Mouse (Mus musculus): ENCODE data around the gene Atp1a1. TPM values are rescaled to one million over a fixed set of nuclear protein-coding genes. Genes with fewer than 3 reads are reported as not detected.
A peak's percentile ranks its signal among the peaks of the same experiment; 100 is the strongest.

The Atp1a1 gene
- polyA plus RNA-seq, 1 experiment from 2014 or later, result 78.0 TPM

DNA sequence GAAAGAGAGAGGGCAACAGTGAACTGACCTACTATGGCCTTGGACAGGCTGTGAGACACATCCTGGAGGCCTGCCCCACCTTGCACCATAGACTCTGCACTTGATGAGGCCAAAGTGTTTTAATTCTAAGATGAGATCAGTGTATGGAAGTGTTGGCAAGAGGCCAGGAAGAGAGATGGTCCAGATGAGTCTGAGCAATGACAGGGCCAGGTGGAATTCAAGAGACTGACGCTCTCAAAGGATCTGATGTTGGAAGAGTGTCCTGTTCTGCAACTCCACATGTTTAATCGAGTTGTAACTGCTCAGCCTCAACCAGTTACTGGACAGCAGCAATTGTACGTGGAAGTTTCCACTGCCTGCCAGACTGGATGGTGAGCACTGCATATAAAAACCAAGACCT lies 26.4 kb downstream of the Atp1a1 start:
- Histone ChIP-seq H3K4me2 (no peak overlapping the region), H3K27ac (no peak overlapping the region), H3K9me3 (no peaks in the 10 kb centered on the region), H3K27me3 (no peaks in the 10 kb centered on the region), H3K36me3 (peaks cover 79% of the 10 kb centered on the region), H3K9ac (no peak overlapping the region), H3K4me3 (no peak overlapping the region), H3K4me1 (peaks cover 5% of the 10 kb centered on the region)
- WGBS, result 68% methylated on average over 3 of the region's 3 CpGs
- no peak for ATAC-seq (ENCODE audit: insufficient number of reproducible peaks, low FRiP score, low TSS enrichment, low read depth)

DNA sequence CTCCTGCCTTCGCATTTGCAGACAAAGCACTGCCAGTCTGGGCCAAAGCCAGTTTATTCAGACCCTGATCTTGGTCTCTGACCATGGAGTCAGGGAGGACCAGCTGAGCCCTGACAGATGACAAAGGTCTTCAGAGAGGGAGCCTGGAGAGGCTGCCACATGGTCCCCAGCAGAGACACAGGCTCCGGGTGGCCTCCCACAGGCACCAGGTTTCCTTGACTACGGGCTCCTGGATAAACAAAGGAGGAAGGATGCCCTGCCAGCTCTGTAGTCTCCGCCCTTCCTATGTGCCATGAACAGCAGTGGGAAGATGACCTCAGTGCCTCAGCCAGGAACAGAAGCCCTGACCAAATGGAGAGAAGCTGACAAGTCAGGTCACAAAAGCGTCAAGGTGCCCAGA lies 27.1 kb downstream of the Atp1a1 start:
- peaks cover 72% of the 10 kb centered on the region for H3K36me3 ChIP-seq
- H3K4me3 ChIP-seq, result no peak overlapping the region
- H3K4me1 ChIP-seq, result peaks cover 11% of the 10 kb centered on the region
- ATAC-seq (ENCODE audit: insufficient number of reproducible peaks, low FRiP score, low TSS enrichment, low read depth), result no peak
- H3K27me3 ChIP-seq, result no peaks in the 10 kb centered on the region
- no peak overlapping the region for H3K9ac ChIP-seq
- 67% methylated on average over 5 of the region's 5 CpGs for WGBS
- no peak overlapping the region for H3K4me2 ChIP-seq
- no peak overlapping the region for H3K27ac ChIP-seq
- H3K9me3 ChIP-seq, result no peaks in the 10 kb centered on the region

DNA sequence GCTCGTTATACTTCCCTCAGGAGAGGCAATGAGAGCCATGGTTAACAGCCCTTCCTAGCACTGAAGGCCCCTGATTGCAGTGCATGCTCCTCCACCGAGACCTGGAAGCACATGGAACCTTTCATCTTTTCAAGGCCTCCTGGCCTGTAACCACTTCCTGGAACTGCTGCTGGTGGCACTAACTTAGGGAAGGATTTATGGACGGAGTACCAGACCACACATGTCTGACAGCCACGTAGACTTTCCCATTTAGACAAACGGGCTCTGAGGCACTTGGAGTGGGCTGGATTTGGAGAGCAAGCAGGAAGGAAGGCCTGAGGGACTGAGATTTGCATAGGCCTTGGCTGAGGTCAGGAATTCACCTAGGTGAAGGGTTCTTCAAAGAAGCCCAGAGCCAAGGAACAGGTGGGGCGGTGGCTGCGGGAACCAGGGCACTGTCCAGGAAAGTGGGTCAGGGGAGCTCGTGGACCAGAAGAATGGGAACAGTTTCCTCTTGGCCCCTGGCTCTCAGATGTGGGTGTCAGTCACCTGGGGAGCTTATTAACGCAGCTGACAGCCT lies 28.9 kb downstream of the Atp1a1 start:
- Histone ChIP-seq H3K36me3 (peaks cover 54% of the 10 kb centered on the region), H3K4me2 (no peak overlapping the region), H3K27ac (no peak overlapping the region), H3K9me3 (no peaks in the 10 kb centered on the region), H3K9ac (no peak overlapping the region), H3K4me1 (peaks cover 28% of the 10 kb centered on the region), H3K27me3 (no peaks in the 10 kb centered on the region), H3K4me3 (no peak overlapping the region)
- WGBS, result 40% methylated on average over 9 of the region's 9 CpGs
- no peak for ATAC-seq (ENCODE audit: insufficient number of reproducible peaks, low FRiP score, low TSS enrichment, low read depth)

DNA sequence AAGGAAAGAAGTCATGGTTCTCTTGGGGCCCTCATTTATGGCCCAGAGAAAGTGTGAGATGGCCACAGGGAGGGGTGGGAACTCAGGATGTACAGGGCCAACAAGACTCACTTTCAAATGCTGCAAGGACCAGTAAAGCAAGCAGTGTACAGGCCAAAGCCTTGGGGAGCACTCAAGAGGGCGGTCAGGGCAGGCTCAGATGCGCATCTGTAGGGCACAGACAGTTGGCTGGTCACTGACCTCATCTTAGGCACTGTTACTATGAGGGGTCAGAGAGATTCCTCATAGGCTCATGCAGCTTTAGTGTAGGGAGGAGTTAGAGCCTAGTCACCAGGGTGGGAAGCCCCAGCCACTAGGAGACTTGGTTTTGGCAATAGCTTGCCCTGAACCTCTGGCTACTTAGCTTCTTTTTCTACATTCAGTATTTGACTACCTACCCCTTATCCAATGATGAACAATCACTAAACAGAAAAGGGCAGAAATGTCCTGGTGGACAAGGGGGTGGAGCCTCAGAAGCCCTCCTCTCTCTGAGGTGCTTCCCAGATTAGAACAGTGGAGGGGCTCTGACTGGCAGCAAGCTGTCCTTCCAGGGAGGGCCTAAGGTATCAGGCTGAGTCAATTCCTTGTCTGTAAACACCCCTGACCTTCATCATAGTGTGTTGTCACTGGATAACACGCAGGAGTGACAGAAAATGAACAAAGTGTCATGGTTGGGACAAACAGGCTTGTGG lies 29.9 kb downstream of the Atp1a1 start:
- Histone ChIP-seq H3K4me2 (no peak overlapping the region), H3K9ac (no peak overlapping the region), H3K4me1 (peaks cover 30% of the 10 kb centered on the region), H3K9me3 (no peaks in the 10 kb centered on the region), H3K27me3 (no peaks in the 10 kb centered on the region), H3K27ac (no peak overlapping the region), H3K4me3 (no peak overlapping the region), H3K36me3 (peaks cover 44% of the 10 kb centered on the region)
- no peak for ATAC-seq (ENCODE audit: insufficient number of reproducible peaks, low FRiP score, low TSS enrichment, low read depth)
- 90% methylated on average over 3 of the region's 3 CpGs for WGBS

DNA sequence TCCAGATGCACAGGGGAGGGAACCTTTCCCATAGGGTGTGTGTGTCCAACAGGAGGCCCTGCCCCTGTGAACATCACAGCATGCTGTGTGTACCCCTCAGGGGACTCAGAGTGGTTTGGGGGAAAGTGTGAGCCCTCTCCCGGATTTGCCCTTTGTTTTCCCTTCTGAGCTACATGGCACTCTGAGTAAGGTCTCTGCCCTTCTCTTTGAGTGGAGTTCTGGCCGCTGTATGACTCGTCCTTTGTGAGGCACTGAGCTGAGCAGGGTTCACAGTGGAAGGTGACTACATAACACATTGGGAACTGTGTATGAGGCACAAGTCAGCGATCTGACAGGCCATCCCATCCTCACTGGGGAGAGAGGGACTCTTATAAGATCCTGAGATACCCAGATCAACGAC lies 31.5 kb downstream of the Atp1a1 start:
- no peak for ATAC-seq (ENCODE audit: insufficient number of reproducible peaks, low FRiP score, low TSS enrichment, low read depth)
- H3K27ac ChIP-seq, result peak overlapping the region; percentile 44; the same call in 1 of the 2 replicates
- peaks cover 30% of the 10 kb centered on the region for H3K4me1 ChIP-seq
- WGBS, result 71% methylated on average over 5 of the region's 5 CpGs
- no peaks in the 10 kb centered on the region for H3K27me3 ChIP-seq
- H3K36me3 ChIP-seq, result peaks cover 28% of the 10 kb centered on the region
- no peak overlapping the region for H3K9ac ChIP-seq
- H3K9me3 ChIP-seq, result no peaks in the 10 kb centered on the region
- no peak overlapping the region for H3K4me2 ChIP-seq
- no peak overlapping the region for H3K4me3 ChIP-seq

DNA sequence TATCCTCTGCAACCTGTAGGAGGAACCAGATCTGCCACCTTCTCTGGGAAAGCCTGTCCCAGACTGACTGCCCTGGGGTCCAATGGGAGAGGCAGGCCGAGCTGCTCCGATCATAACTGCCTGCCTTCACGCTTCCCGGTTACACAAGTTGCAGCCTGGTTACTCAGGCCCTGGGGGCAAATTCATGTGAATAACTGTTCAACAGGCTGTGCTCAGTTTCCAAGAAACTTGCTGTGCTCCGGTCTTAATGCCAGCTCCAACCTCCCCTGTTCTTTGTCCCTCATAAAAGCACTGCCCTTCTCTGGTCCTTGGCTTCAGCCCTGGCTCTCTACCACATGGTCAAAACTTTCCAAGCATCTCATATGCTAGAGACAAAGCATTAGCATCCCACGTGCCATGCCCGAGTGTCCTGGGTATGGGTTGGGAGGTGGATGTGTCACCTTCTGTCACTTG lies 32.3 kb downstream of the Atp1a1 start:
- H3K27ac ChIP-seq, result peak overlapping the region; percentile 44
- no peak overlapping the region for H3K9ac ChIP-seq
- WGBS, result 20% methylated on average over 7 of the region's 7 CpGs
- no peaks in the 10 kb centered on the region for H3K27me3 ChIP-seq
- ATAC-seq (ENCODE audit: insufficient number of reproducible peaks, low FRiP score, low TSS enrichment, low read depth), result no peak
- H3K9me3 ChIP-seq, result no peaks in the 10 kb centered on the region
- no peak overlapping the region for H3K4me3 ChIP-seq
- H3K4me2 ChIP-seq, result no peak overlapping the region
- H3K4me1 ChIP-seq, result peaks cover 30% of the 10 kb centered on the region
- peaks cover 21% of the 10 kb centered on the region for H3K36me3 ChIP-seq

DNA sequence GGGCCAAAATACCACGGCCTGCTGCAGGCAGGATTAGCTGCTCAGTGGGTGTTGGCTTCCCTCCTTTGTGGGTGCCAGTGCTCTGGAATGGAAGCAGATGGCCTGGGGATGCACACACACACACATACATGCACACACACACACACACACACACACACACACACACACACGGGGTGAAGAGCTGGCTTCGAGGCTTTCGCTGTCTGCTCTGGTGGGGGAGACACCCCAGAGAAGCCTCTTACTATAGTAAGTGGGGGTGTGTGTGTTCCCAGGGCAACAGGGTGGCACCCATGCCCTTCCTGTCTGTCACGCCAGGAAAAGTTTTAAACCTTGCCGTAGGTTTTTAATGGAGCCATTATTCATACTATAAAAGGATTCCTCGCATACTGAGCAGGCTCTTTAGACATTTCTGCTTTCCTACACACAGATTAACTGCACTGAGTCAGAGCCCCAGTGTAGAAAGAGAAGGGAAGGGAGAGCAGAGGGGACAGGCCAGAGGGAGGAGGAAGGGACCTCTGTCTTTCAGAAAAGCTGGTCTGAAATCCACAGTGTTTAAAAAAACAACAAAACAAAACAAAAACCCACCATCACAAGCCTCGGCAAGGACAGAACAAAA lies 32.9 kb downstream of the Atp1a1 start:
- WGBS, result 27% methylated on average over 8 of the region's 8 CpGs
- peak overlapping the region; percentile 44 for H3K27ac ChIP-seq

DNA sequence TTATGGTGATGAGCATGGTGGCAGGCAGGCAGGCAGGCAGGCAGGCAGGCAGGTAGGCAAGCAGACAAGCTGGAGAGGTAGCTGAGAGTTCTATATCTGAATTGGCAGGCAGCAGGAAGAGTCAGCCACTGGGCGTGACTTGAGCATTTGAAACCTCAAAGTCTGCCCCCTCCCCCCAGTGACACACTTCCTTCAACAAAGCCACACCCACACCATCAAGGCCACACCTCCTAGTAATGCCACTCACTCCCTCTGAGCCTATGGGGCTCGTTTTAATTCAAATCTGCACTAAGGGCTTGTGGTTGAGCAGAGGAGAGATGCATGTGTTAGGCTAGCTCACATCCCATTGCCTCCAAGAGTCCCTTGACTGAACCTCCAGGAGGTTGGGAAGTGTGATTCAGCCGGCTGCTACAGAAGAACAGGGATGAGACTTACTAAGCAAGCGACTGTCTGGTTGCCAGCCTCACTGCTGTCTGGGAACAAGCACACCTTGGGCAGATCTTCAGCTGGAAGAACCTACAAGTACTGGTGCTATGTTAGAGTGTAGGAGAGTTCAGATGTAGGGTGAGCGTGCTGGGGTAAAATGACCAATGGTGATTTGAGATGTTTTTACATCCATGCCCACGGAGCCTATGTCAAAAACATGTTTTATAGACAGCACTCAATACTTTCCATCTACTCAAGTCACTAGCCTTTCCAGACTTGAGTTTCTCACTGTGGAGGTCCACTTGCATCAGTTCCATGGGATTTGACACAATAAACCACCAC lies 33.6 kb downstream of the Atp1a1 start:
- H3K27me3 ChIP-seq, result no peaks in the 10 kb centered on the region
- ATAC-seq (ENCODE audit: insufficient number of reproducible peaks, low FRiP score, low TSS enrichment, low read depth), result no peak
- H3K4me3 ChIP-seq, result no peak overlapping the region
- H3K27ac ChIP-seq, result peak overlapping the region; percentile 44
- H3K4me1 ChIP-seq, result peaks cover 29% of the 10 kb centered on the region
- H3K4me2 ChIP-seq, result no peak overlapping the region
- WGBS, result 72% methylated on average over 6 of the region's 6 CpGs
- H3K9me3 ChIP-seq, result no peaks in the 10 kb centered on the region
- no peak overlapping the region for H3K9ac ChIP-seq
- H3K36me3 ChIP-seq, result peaks cover 9% of the 10 kb centered on the region

More for the DNA sequence above, 32.9 kb downstream of the Atp1a1 start:
- ATAC-seq (ENCODE audit: insufficient number of reproducible peaks, low FRiP score, low TSS enrichment, low read depth), result no peak
- Histone ChIP-seq H3K4me1 (peaks cover 30% of the 10 kb centered on the region), H3K4me2 (no peak overlapping the region), H3K36me3 (peaks cover 15% of the 10 kb centered on the region), H3K27me3 (no peaks in the 10 kb centered on the region), H3K4me3 (no peak overlapping the region), H3K9me3 (no peaks in the 10 kb centered on the region), H3K9ac (no peak overlapping the region)

DNA sequence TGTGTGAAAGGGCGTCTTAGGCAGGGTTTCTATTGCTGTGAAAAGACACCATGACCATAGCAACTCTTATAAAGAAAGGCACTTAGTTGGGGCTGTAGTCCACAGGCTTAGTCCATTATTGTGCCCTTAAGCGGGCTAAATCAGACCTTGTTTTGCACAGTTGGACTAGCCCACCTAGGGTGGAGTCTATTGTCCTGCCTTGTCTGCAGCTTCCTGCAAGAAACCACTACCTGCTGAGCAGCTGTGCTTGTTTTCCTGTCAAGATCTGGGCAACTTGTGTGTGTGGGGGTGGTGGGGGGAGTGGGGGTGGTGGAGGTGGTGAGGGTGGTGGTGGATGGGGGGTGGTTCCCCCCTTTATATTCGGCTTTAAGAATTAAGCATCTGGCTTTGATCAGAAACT lies 34.2 kb downstream of the Atp1a1 start:
- WGBS, result 72% methylated on average over 3 of the region's 3 CpGs
- Histone ChIP-seq H3K27me3 (no peaks in the 10 kb centered on the region), H3K4me1 (peaks cover 25% of the 10 kb centered on the region), H3K9me3 (no peaks in the 10 kb centered on the region), H3K4me3 (no peak overlapping the region), H3K27ac (no peak overlapping the region), H3K36me3 (peaks cover 2% of the 10 kb centered on the region; the same call in 1 of the 2 replicates), H3K4me2 (no peak overlapping the region), H3K9ac (no peak overlapping the region)
- no peak for ATAC-seq (ENCODE audit: insufficient number of reproducible peaks, low FRiP score, low TSS enrichment, low read depth)

DNA sequence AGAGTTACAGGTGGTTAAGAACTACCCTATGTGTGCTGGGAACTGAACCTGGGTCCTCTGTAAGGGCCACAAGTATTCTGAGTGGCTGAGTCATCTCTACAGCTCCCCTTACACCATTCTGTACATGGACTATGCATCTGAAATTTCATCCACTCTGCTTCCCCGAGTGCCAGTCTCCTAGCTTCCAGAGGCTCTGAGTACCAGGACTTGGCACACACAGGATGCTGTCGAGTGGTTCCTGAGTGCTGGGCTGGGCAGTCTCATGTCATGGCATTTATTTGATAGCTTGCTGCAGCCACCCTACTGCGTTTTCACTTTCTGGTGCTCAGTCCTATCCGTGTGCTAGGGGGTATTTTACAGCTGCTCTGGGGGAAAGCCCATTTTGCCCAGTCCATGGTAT lies 35.9 kb downstream of the Atp1a1 start:
- Histone ChIP-seq H3K9ac (no peak overlapping the region), H3K36me3 (no peaks in the 10 kb centered on the region), H3K4me1 (peaks cover 25% of the 10 kb centered on the region), H3K27me3 (no peaks in the 10 kb centered on the region), H3K4me3 (no peak overlapping the region), H3K9me3 (no peaks in the 10 kb centered on the region), H3K4me2 (no peak overlapping the region), H3K27ac (no peak overlapping the region)
- 67% methylated on average over 4 of the region's 4 CpGs for WGBS
- ATAC-seq (ENCODE audit: insufficient number of reproducible peaks, low FRiP score, low TSS enrichment, low read depth), result no peak

DNA sequence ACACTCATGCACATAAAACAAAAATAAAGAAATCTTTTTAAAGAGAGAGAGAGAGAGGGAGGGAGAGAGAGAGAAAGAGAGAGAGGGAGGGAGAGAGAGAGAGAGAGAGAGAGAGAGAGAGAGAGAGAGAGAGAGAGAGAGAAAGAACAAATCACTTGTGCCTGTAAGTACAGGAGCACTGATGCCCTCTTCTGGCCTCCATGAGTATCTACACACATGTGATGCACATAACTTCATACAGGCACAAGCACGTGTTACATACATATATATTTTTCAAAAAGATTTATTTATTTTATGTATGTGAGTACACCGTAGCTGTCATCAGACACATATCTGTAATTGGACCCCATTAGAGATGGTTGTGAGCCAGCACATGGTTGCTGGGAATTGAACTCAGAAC lies 40.5 kb downstream of the Atp1a1 start:
- Histone ChIP-seq H3K36me3 (no peaks in the 10 kb centered on the region), H3K27me3 (no peaks in the 10 kb centered on the region), H3K9ac (no peak overlapping the region), H3K4me1 (0 out of 2 replicates have a peak, but pooled peaks cover 4% of the 10 kb centered on the region), H3K9me3 (no peaks in the 10 kb centered on the region), H3K4me3 (no peak overlapping the region), H3K27ac (no peak overlapping the region), H3K4me2 (no peak overlapping the region)
- WGBS, result 93% methylated on average over 2 of the region's 2 CpGs
- ATAC-seq (ENCODE audit: insufficient number of reproducible peaks, low FRiP score, low TSS enrichment, low read depth), result no peak

Measured in limb, embryonic 15.5 days (tissue).